Mouse (Mus musculus) CH12.LX (cell line): ENCODE data around the gene Mapk8ip1. TPM values are rescaled to one million over a fixed set of nuclear protein-coding genes. Genes with fewer than 3 reads are reported as not detected.

Source experiments
- DNase-seq: peaks from one replicate; pipeline ENCODE4 v3.0.0-alpha.2; 2013; ENCODE audit errors: extremely low read depth
- H3K27ac ChIP-seq: 2 replicates; pipeline ENCODE4 v1.5.1; 2012; ENCODE audit warnings: low read depth, mild to moderate bottlenecking, control low read depth, moderate library complexity; ENCODE audit not compliant: insufficient read depth
- H3K27me3 ChIP-seq: replicated peaks from 2 replicates; pipeline ENCODE3; 2012; ENCODE audit warnings: inconsistent platforms
- H3K36me3 ChIP-seq, 2 experiments: replicated peaks in 1 of 2; 2 replicates each; pipeline versions ENCODE3 to v1.6.1; 2012; ENCODE audit warnings: inconsistent platforms in 1 of 2, low read length in 1 of 2, mild to moderate bottlenecking in 1 of 2, mixed read lengths in 1 of 2, moderate library complexity in 1 of 2; ENCODE audit not compliant: control insufficient read depth in 1 of 2, insufficient read depth in 1 of 2
- H3K4me1 ChIP-seq, 2 experiments: 2 replicates each; pipeline ENCODE4 v1.6.1; 2012; ENCODE audit warnings: inconsistent platforms in 1 of 2, moderate library complexity in 1 of 2; ENCODE audit not compliant: insufficient read depth in 2 of 2, control insufficient read depth in 1 of 2
- H3K4me2 ChIP-seq: 2 replicates; pipeline ENCODE4 v1.6.1; 2012; ENCODE audit warnings: low read depth, mild to moderate bottlenecking, control low read depth; ENCODE audit not compliant: poor library complexity, insufficient read depth, severe bottlenecking
- H3K4me3 ChIP-seq, 3 experiments: fragments of 150-350 bp in 1 of 3; sonication (generic) in 1 of 3; replicated peaks in 1 of 3; 2 replicates each; pipeline versions ENCODE3 to v1.5.1; 2011 to 2012; ENCODE audit warnings: low read depth in 2 of 3, low read length in 2 of 3, mild to moderate bottlenecking in 2 of 3, moderate library complexity in 2 of 3, control low read depth in 1 of 3, improper control_type of control experiment in 1 of 3, inconsistent platforms in 1 of 3, mixed read lengths in 1 of 3; ENCODE audit not compliant: poor library complexity in 1 of 3
- H3K79me2 ChIP-seq: replicated peaks from 2 replicates; pipeline ENCODE4 v1.6.1; 2012; ENCODE audit warnings: mild to moderate bottlenecking, moderate library complexity; ENCODE audit not compliant: control insufficient read depth, poor library complexity, insufficient read depth, severe bottlenecking; ENCODE audit errors: extremely low read depth
- H3K9ac ChIP-seq: 2 replicates; pipeline ENCODE4 v1.6.1; 2012; ENCODE audit warnings: low read depth, mild to moderate bottlenecking, control low read depth, moderate library complexity; ENCODE audit not compliant: insufficient read depth
- H3K9me3 ChIP-seq: replicated peaks from 2 replicates; pipeline ENCODE3; 2012; ENCODE audit warnings: low read length, inconsistent platforms, mixed read lengths
- CHD1 ChIP-seq: IDR thresholded peaks from 2 replicates; pipeline ENCODE4 v1.6.1; 2012; ENCODE audit warnings: low read depth, low read length, improper control_type of control experiment, inconsistent platforms
- CTCF ChIP-seq, 2 experiments: IDR thresholded peaks in 1 of 2; conservative IDR thresholded peaks in 1 of 2; 2 replicates each; pipeline ENCODE4 v1.5.1; 2011 to 2012; ENCODE audit warnings: low read depth in 2 of 2, low read length in 2 of 2, improper control_type of control experiment in 1 of 2, inconsistent platforms in 1 of 2, mild to moderate bottlenecking in 1 of 2, moderate library complexity in 1 of 2
- ELF1 ChIP-seq: IDR thresholded peaks from 2 replicates; pipeline ENCODE4 v1.6.1; 2014; ENCODE audit warnings: low read depth, mild to moderate bottlenecking, inconsistent platforms, low read length, improper control_type of control experiment
- EP300 ChIP-seq: IDR thresholded peaks from 2 replicates; pipeline ENCODE4 v1.6.1; 2011; ENCODE audit warnings: low read length, improper control_type of control experiment
- ETS1 ChIP-seq: conservative IDR thresholded peaks from 2 replicates; pipeline ENCODE4 v1.6.1; 2012; ENCODE audit warnings: low read depth, mild to moderate bottlenecking, inconsistent platforms, low read length, improper control_type of control experiment, moderate library complexity
- GABPA ChIP-seq: IDR thresholded peaks from 2 replicates; pipeline ENCODE4 v1.6.1; 2012; ENCODE audit warnings: low read depth, low read length, improper control_type of control experiment, inconsistent platforms; ENCODE audit not compliant: insufficient replicate concordance
- HCFC1 ChIP-seq: IDR thresholded peaks from 2 replicates; pipeline ENCODE4 v1.6.1; 2012; ENCODE audit warnings: low read depth, mild to moderate bottlenecking, inconsistent platforms, low read length, improper control_type of control experiment
- JUN ChIP-seq: IDR thresholded peaks from 2 replicates; pipeline ENCODE4 v1.6.1; 2011; ENCODE audit warnings: low read depth, mild to moderate bottlenecking, low read length, improper control_type of control experiment, moderate library complexity; ENCODE audit not compliant: insufficient read depth
- MAX ChIP-seq: IDR thresholded peaks from 2 replicates; pipeline ENCODE4 v1.6.1; 2011; ENCODE audit warnings: low read length, improper control_type of control experiment
- MAZ ChIP-seq: IDR thresholded peaks from 2 replicates; pipeline ENCODE4 v1.6.1; 2012; ENCODE audit warnings: low read depth, mild to moderate bottlenecking, inconsistent platforms, low read length, improper control_type of control experiment, moderate library complexity
- MXI1 ChIP-seq: IDR thresholded peaks from 2 replicates; pipeline ENCODE4 v1.6.1; 2011; ENCODE audit warnings: mild to moderate bottlenecking, low read depth, low read length, improper control_type of control experiment
- MYC ChIP-seq: IDR thresholded peaks from 2 replicates; pipeline ENCODE4 v1.6.1; 2011; ENCODE audit warnings: low read depth, mild to moderate bottlenecking, improper control_type of control experiment, low read length
- NRF1 ChIP-seq: IDR thresholded peaks from 2 replicates; pipeline ENCODE4 v1.6.1; 2014; ENCODE audit warnings: low read depth, mild to moderate bottlenecking, inconsistent platforms, low read length, improper control_type of control experiment, moderate library complexity
- POLR2A ChIP-seq: IDR thresholded peaks from 2 replicates; pipeline ENCODE4 v1.6.1; 2011; ENCODE audit warnings: low read depth, mild to moderate bottlenecking, improper control_type of control experiment, low read length
- RAD21 ChIP-seq: IDR thresholded peaks from 2 replicates; pipeline ENCODE4 v1.6.1; 2011; ENCODE audit warnings: low read depth, mild to moderate bottlenecking, low read length, improper control_type of control experiment, moderate library complexity
- TBP ChIP-seq: conservative IDR thresholded peaks from 2 replicates; pipeline ENCODE4 v1.6.1; 2011; ENCODE audit warnings: low read depth, low read length, improper control_type of control experiment
- TCF12 ChIP-seq: IDR thresholded peaks from 2 replicates; pipeline ENCODE4 v1.6.1; 2014; ENCODE audit warnings: low read depth, mild to moderate bottlenecking, inconsistent platforms, low read length, improper control_type of control experiment
- UBTF ChIP-seq: IDR thresholded peaks from 2 replicates; pipeline ENCODE4 v1.6.1; 2012; ENCODE audit warnings: low read depth, mild to moderate bottlenecking, inconsistent platforms, low read length, improper control_type of control experiment, moderate library complexity
- ZKSCAN1 ChIP-seq: IDR thresholded peaks from 2 replicates; pipeline ENCODE4 v1.6.1; 2012; ENCODE audit warnings: low read depth, inconsistent platforms, low read length, improper control_type of control experiment, borderline replicate concordance
- dilution Hi-C: fragments of 300-500 bp; cut with MboI; formaldehyde crosslinking; loops from 2 replicates; pipeline ENCODE4 v1.14.3; 2020; ENCODE audit warnings: low sequenced_read_pairs; ENCODE audit not compliant: extremely low pct_unique_long_range_greater_than_20kb, extremely low pct_ligation_motif_present
- in situ Hi-C: fragments of 300-500 bp; cut with MboI; formaldehyde crosslinking; loops from 3 replicates; pipeline ENCODE4 v1.14.3; 2019; ENCODE audit warnings: low sequenced_read_pairs, low pct_ligation_motif_present, low pct_unique_long_range_greater_than_20kb, mixed read lengths
- polyA plus RNA-seq: library from polyadenylated mRNA; unstranded; fragments of >175 nt; gene quantifications from 2 replicates; pipeline ENCODE4 v1.2.1, GENCODE M21; 2012; ENCODE audit warnings: low read depth; ENCODE audit not compliant: insufficient read length
- total RNA-seq, 2 experiments: library from RNA; depleted of rRNA; stranded (reverse); fragments of 300-350 nt in 1 of 2; fragments of >200 nt in 1 of 2; gene quantifications; 2 replicates each; pipeline ENCODE4 v1.2.3; 2012 to 2014

Mapk8ip1 gene
- total RNA-seq (2012; rRNA removed) (4.1 and 5.4 TPM in 2 replicates), total RNA-seq (2014; rRNA removed) (5.0 and 5.5 TPM in 2 replicates), polyA plus RNA-seq (11.0 and 13.0 TPM in 2 replicates)

GRCm38 (mm10) chr2:92401091-92401561 is at the start of gene Mapk8ip1:
Gene Mapk8ip1, minus strand, starts transcription at chr2:92401263.
- Histone ChIP-seq H3K4me2 (no peak within 1 kb of the TSS), H3K9ac (no peak within 1 kb of the TSS), H3K79me2 (no peaks in the 10 kb centered on the region), H3K9me3 (peaks cover 10% of the 10 kb centered on the region), H3K36me3 (peaks cover 20 to 36% of the 10 kb centered on the region in 2 experiments), H3K4me3 (no peak within 1 kb of the TSS), H3K27ac (no peak within 1 kb of the TSS), H3K4me1 (peaks cover 7 to 40% of the 10 kb centered on the region in 2 experiments), H3K27me3 (no peaks in the 10 kb centered on the region)
- dilution Hi-C loops, result no loop called here
- TF ChIP-seq POLR2A (no peak), HCFC1 (no peak), CHD1 (no peak), ETS1 (no peak), JUN (no peak), TBP (no peak), UBTF (no peak), ZKSCAN1 (no peak), MYC (no peak), ELF1 (no peak), EP300 (no peak), GABPA (no peak), NRF1 (no peak), MXI1 (no peak), RAD21 (no peak), TCF12 (no peak), MAZ (no peak)
- in situ Hi-C loops, result no loop called here
- DNase-seq, result no peak

GRCm38 (mm10) chr2:92447121-92447740 is 46.2 kb upstream of the Mapk8ip1 start:
- Histone ChIP-seq H3K79me2 (no peaks in the 10 kb centered on the region), H3K36me3 (peaks cover 0 to 5% of the 10 kb centered on the region in 2 experiments), H3K4me3 (no peak overlapping the region), H3K4me1 (peaks cover 3% of the 10 kb centered on the region in 2 experiments; a peak in 1 of 4 replicates), H3K27me3 (peaks cover under 1% of the 10 kb centered on the region), H3K9me3 (no peaks in the 10 kb centered on the region), H3K27ac (no peak overlapping the region), H3K9ac (no peak overlapping the region), H3K4me2 (no peak overlapping the region)
- DNase-seq, result no peak
- in situ Hi-C loops, result loop anchor here (10.0 kb wide), 1 partner anchor 392 kb away; no protein-coding TSS in a partner anchor
- dilution Hi-C loops, result no loop called here
- TF ChIP-seq MAX (no peak), CTCF (conservative IDR thresholded peaks at IDR 0.05 in 1 of 2, IDR thresholded peaks at IDR 0.05 in 1 of 2; ENCODE audit: low read depth in 2 of 2, low read length in 2 of 2) (peak in 1 of 2 experiments; percentile 17; a peak in 2 of 4 replicates)
